In genomic region chr6:145303641-145304070, GRCm38 (mm10) we compare ENCODE assay signal across 8 mouse cellular contexts. TPM values are rescaled to one million over a fixed set of nuclear protein-coding genes. Genes with fewer than 3 reads are reported as not detected.
DNase-seq lines count a peak whose midpoint lies in the region; ATAC-seq and TF ChIP-seq lines count a peak whose summit lies in the region.

No protein-coding gene starts in this region.

- WGBS in heart, embryonic 14.5 days: 1% methylated on average over 18 of the region's 18 CpGs
- WGBS in kidney, embryonic 16.5 days: 11% methylated on average over 18 of the region's 18 CpGs
- 5% methylated on average over 18 of the region's 18 CpGs for WGBS in lung, adult 2 months
- 11% methylated on average over 18 of the region's 18 CpGs for WGBS in neural tube, embryonic 13.5 days

- TF ChIP-seq POLR2A in lung, adult 2 months (IDR thresholded peaks at IDR 0.05; ENCODE audit: borderline replicate concordance, extremely low read depth, low read depth, low read length): no peak

- peak; percentile 15 for DNase-seq in ovary, postnatal 36 days (ENCODE audit: low spot score)
- no peak for DNase-seq in ovary, adult 18-20 months (ENCODE audit: low spot score)
- no peak for DNase-seq in lung, adult 2 months
- DNase-seq in thymus, postnatal 36 days: peak; percentile 72 to 79

- peak overlapping the region; percentile 22 to 24 for H3K4me3 ChIP-seq in heart, embryonic 14.5 days (ENCODE audit: control insufficient read depth in 1 of 2, insufficient read depth in 1 of 2, low read depth in 1 of 2, low read length in 2 of 2)
- peak overlapping the region; percentile 27 for H3K4me3 ChIP-seq in kidney, embryonic 16.5 days (ENCODE audit: low read length)
- peak overlapping the region; percentile 48 for H3K4me3 ChIP-seq in lung, adult 2 months (replicated peaks; ENCODE audit: extremely low read depth, low read depth, low read length)
- H3K4me3 ChIP-seq in neural tube, embryonic 13.5 days: peak overlapping the region; percentile 21

- peaks cover 3% of the 10 kb centered on the region; the same call in 1 of the 2 replicates for H3K9me3 ChIP-seq in heart, embryonic 14.5 days (ENCODE audit: control insufficient read depth, low read length)
- no peaks in the 10 kb centered on the region for H3K9me3 ChIP-seq in kidney, embryonic 16.5 days (ENCODE audit: low read length)
- no peaks in the 10 kb centered on the region for H3K9me3 ChIP-seq in neural tube, embryonic 13.5 days

- H3K36me3 ChIP-seq in heart, embryonic 14.5 days (ENCODE audit: control insufficient read depth, insufficient read depth, low read length): no peaks in the 10 kb centered on the region
- H3K36me3 ChIP-seq in kidney, embryonic 16.5 days (ENCODE audit: insufficient read depth, low read length): no peaks in the 10 kb centered on the region
- no peaks in the 10 kb centered on the region for H3K36me3 ChIP-seq in neural tube, embryonic 13.5 days

- ATAC-seq in common myeloid progenitor, adult 5-6 weeks (replicated peaks; ENCODE audit: low read depth, poor library complexity, severe bottlenecking): peak; percentile 48
- peak; percentile 75 for ATAC-seq in heart, embryonic 14.5 days (ENCODE audit: insufficient number of reproducible peaks, insufficient read depth, low FRiP score, low read depth)
- ATAC-seq in kidney, embryonic 16.5 days (ENCODE audit: low FRiP score, low TSS enrichment): peak; percentile 68
- ATAC-seq in neural tube, embryonic 13.5 days (ENCODE audit: low read depth): peak; percentile 68

- H3K9ac ChIP-seq in heart, embryonic 14.5 days (ENCODE audit: low read length): peak overlapping the region; percentile 14; the same call in 1 of the 2 replicates
- peak overlapping the region; percentile 51 for H3K9ac ChIP-seq in kidney, embryonic 16.5 days (replicated peaks; ENCODE audit: low read length)
- H3K9ac ChIP-seq in neural tube, embryonic 13.5 days: peak overlapping the region; percentile 56

- peak overlapping the region; percentile 56 for H3K4me2 ChIP-seq in heart, embryonic 14.5 days (ENCODE audit: low read length)
- peak overlapping the region; percentile 48 for H3K4me2 ChIP-seq in kidney, embryonic 16.5 days (replicated peaks; ENCODE audit: low read depth, low read length)
- H3K4me2 ChIP-seq in neural tube, embryonic 13.5 days: peak overlapping the region; percentile 48

- peaks cover 58% of the 10 kb centered on the region for H3K27me3 ChIP-seq in heart, embryonic 14.5 days (ENCODE audit: control insufficient read depth, insufficient read depth, low read length)
- H3K27me3 ChIP-seq in kidney, embryonic 16.5 days (ENCODE audit: insufficient read depth, low read length): no peaks in the 10 kb centered on the region
- H3K27me3 ChIP-seq in neural tube, embryonic 13.5 days: no peaks in the 10 kb centered on the region

- TF ChIP-seq CTCF in lung, adult 2 months (IDR thresholded peaks at IDR 0.05; ENCODE audit: insufficient read depth, low read length): no peak

- peak overlapping the region; percentile 18 to 25; a peak in 3 of 4 replicates for H3K27ac ChIP-seq in heart, embryonic 14.5 days (replicated peaks in 1 of 2; ENCODE audit: control insufficient read depth in 1 of 2, insufficient read depth in 1 of 2, low read depth in 2 of 2, low read length in 2 of 2)
- H3K27ac ChIP-seq in kidney, embryonic 16.5 days (ENCODE audit: low read length): peak overlapping the region; percentile 12; the same call in 1 of the 2 replicates
- H3K27ac ChIP-seq in neural tube, embryonic 13.5 days (replicated peaks): peak overlapping the region; percentile 33

- H3K4me1 ChIP-seq in heart, embryonic 14.5 days (ENCODE audit: control insufficient read depth in 2 of 2, insufficient read depth in 2 of 2, low read length in 2 of 2): peaks cover 11 to 16% of the 10 kb centered on the region in 2 experiments
- peaks cover 9% of the 10 kb centered on the region for H3K4me1 ChIP-seq in kidney, embryonic 16.5 days (ENCODE audit: insufficient read depth, low read length)
- H3K4me1 ChIP-seq in lung, adult 2 months (ENCODE audit: control insufficient read depth, insufficient read depth, low read length): no peaks in the 10 kb centered on the region
- H3K4me1 ChIP-seq in neural tube, embryonic 13.5 days (replicated peaks): peaks cover 16% of the 10 kb centered on the region

RNA-seq across cellular contexts. Expression of gene Kras, which starts 53.6 kb away (rescaled TPM):
- total RNA-seq in common myeloid progenitor, adult 5-6 weeks (2017): 33.4 and 39.1 TPM in 2 replicates
- polyA plus RNA-seq in heart, embryonic 14.5 days (2014; fragmentation: Nextera tagmentation; extraction: Ambion mirVana): 42.8 and 46.3 TPM in 2 replicates
- polyA plus RNA-seq in kidney, embryonic 16.5 days (2015; fragmentation: Nextera tagmentation; extraction: Ambion mirVana): 68.1 and 68.9 TPM in 2 replicates
- 23.2 and 27.7 TPM in 2 replicates for polyA plus RNA-seq in lung, adult 2 months (2012; rRNA removed)
- 81.3 and 92.1 TPM in 2 replicates for polyA plus RNA-seq in neural tube, embryonic 13.5 days (2015; fragmentation: Nextera tagmentation; extraction: Ambion mirVana)

Comparison
In these comparisons a context has a peak if more than half of its experiments do, and no peak if none do; other contexts are left out.
1. DNase-seq: peak in ovary, postnatal 36 days (single experiment) and thymus, postnatal 36 days (2 of 2); none in ovary, adult 18-20 months (single experiment) and lung, adult 2 months (single experiment).
2. Peak in every context shown above with its lines, with median percentiles within 50 percentile points of each other: ATAC-seq, H3K27ac ChIP-seq, H3K4me2 ChIP-seq, H3K4me3 ChIP-seq and H3K9ac ChIP-seq.